Mouse (Mus musculus): Measurements from ENCODE around the gene Irs4.

Irs4 gene

GRCm38 (mm10) chrX:141724937-141725918 lies at the start of gene Irs4:
Irs4 (minus strand) TSS chrX:141725263.
- WGBS = 5% methylated on average over 45 of the region's 51 CpGs

DNA sequence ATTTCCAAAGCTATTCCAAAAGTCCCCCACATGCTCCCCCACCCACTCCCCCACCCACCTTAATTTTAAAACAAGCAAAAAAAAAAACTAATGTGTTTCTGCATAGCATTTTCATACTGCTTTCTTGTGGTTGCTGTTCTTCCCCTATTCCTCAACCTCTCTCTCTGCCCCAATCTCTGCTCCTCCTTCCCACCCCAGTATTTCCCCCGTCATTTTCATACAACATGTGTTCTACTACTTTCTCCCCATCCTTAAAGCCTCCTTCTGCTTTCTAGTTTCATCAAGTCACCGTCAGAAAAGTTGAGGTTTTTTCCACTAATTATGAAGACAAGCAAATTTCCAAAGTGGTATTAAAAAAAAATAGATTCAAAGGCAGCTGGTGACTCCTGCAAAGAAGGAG lies 25.3 kb upstream of the Irs4 start:
- 66% methylated on average over 2 of the region's 2 CpGs for WGBS

DNA sequence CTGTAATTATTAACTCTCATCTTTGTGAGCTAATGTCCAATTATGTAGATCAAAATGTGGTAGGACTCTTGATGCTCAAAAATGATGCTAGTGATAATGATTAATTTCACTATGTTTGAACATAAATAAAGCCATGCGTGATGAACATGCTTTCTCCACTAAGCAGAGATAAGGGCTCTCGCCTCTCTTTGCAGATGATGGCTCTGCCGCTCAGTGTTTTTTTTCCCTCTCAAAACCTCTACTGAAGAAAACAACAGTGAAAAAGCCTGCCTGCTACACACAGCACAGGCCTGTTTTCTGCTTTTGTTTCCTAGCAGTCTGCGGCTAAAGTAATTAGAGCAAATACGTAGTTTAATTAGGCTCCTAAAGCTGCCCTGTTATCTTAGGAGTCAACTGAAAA lies 4.5 kb upstream of the Irs4 start:
- 58% methylated on average over 5 of the region's 5 CpGs for WGBS

- WGBS = 3% methylated on average over 52 of the region's 52 CpGs
Observed at GRCm38 (mm10) chrX:141724391-141724891, 622 bp downstream of the Irs4 start.

GRCm38 (mm10) chrX:141723936-141724335 lies 1.1 kb downstream of the Irs4 start:
- 11% methylated on average over 15 of the region's 16 CpGs for WGBS

GRCm38 (mm10) chrX:141721725-141722124 lies 3.3 kb downstream of the Irs4 start:
- 4% methylated on average over 33 of the region's 33 CpGs for WGBS

Data from cerebral cortex, adult 2 months (tissue).